Mouse (Mus musculus) heart, adult 2 months (tissue): ENCODE measurements around the gene Sez6.

Experiments
- CTCF ChIP-seq: fragments of 200-600 bp; IDR thresholded peaks from 2 replicates; pipeline ENCODE4 v1.8.1; 2022; ENCODE audit warnings: antibody characterized with exemption, mild to moderate bottlenecking, moderate library complexity
- EP300 ChIP-seq: fragments of 200-500 bp; IDR thresholded peaks from 2 replicates; pipeline ENCODE4 v1.6.1; 2011; ENCODE audit warnings: low read depth, low read length, control low read depth; ENCODE audit not compliant: insufficient read depth
- POLR2A ChIP-seq: fragments of 200-500 bp; IDR thresholded peaks from 2 replicates; pipeline ENCODE4 v1.6.1; 2011; ENCODE audit warnings: mild to moderate bottlenecking, low read depth, low read length, control low read depth; ENCODE audit not compliant: insufficient read depth

GRCm38 (mm10) chr11:77914598-77915260 lies 15.9 kb upstream of the Sez6 start:
- no peak for TF ChIP-seq EP300
- no peak for TF ChIP-seq POLR2A
- TF ChIP-seq CTCF, result no peak
